Mouse (Mus musculus) adrenal gland, adult 2 months (tissue): ENCODE data around the gene Gm15448. TPM values are rescaled to one million over a fixed set of nuclear protein-coding genes. Genes with fewer than 3 reads are reported as not detected.
"Not testable (repeated sequence)": the region's sequence is repeated elsewhere in the genome, so short reads cannot be mapped to it uniquely, and the experiment has no call there.

Experiments
- DNase-seq: peaks from one replicate; pipeline ENCODE4 v3.0.0; 2021
- long read RNA-seq: library from polyadenylated mRNA; stranded (forward); transcript quantifications from one replicate; pipeline ENCODE4 v2.0.0, GENCODE M21; 2021
- polyA plus RNA-seq: library from polyadenylated mRNA; depleted of rRNA; stranded (reverse); fragments of >200 nt; gene quantifications from 2 replicates; pipeline ENCODE4 v1.2.3, GENCODE M21; 2012; rRNA removed
- total RNA-seq, 2 experiments: library from RNA; stranded (reverse); gene quantifications; 2 replicates each; pipeline ENCODE4 v1.2.3; 2021

Gm15448 gene
- under 1 TPM; 0.40 to 0.41 TPM for total RNA-seq
- 0.19 TPM in 1 of 2 replicates, not detected in the other for polyA plus RNA-seq
- long read RNA-seq, result 0 reads

GRCm38 (mm10) chr7:3825599-3825998 is at the start of gene Gm15448:
Gm15448 (minus strand) TSS chr7:3825687.
- DNase-seq, result not testable (repeated sequence)

GRCm38 (mm10) chr7:3875032-3875431 is 49.5 kb upstream of the Gm15448 start:
- not testable (repeated sequence) for DNase-seq

GRCm38 (mm10) chr7:3844951-3845350 is 19.5 kb upstream of the Gm15448 start, which contains the start of gene Pira2:
Pira2 (minus strand) TSS chr7:3845051.
- not testable (repeated sequence) for DNase-seq

- DNase-seq, result not testable (repeated sequence)
Measured at GRCm38 (mm10) chr7:3837854-3838253, 12.4 kb upstream of the Gm15448 start.

- DNase-seq, result not testable (repeated sequence)
Measured at GRCm38 (mm10) chr7:3830633-3831032, 5.1 kb upstream of the Gm15448 start.

GRCm38 (mm10) chr7:3811912-3812311 is 13.6 kb downstream of the Gm15448 start:
- DNase-seq, result not testable (repeated sequence)

- DNase-seq, result not testable (repeated sequence)
Measured at GRCm38 (mm10) chr7:3802935-3803334, 22.6 kb downstream of the Gm15448 start.

GRCm38 (mm10) chr7:3799940-3800339 is 25.5 kb downstream of the Gm15448 start:
- DNase-seq, result not testable (repeated sequence)

- DNase-seq, result not testable (repeated sequence)
Measured at GRCm38 (mm10) chr7:3796286-3796685, 29.2 kb downstream of the Gm15448 start.

Other genes with a start within 250 kb of the Gm15448 start
- not detected for gene Oscar, start 209.5 kb downstream of the Gm15448 start, total RNA-seq
- gene Oscar, start 209.5 kb downstream of the Gm15448 start, polyA plus RNA-seq, result 0.38 and 1.0 TPM in 2 replicates
- 100 to 1,000 TPM; 829 to 842 TPM for gene Ndufa3, start 208.3 kb downstream of the Gm15448 start, total RNA-seq
- gene Ndufa3, start 208.3 kb downstream of the Gm15448 start, polyA plus RNA-seq, result 217 and 245 TPM in 2 replicates
- 10 to 100 TPM; 24.1 to 26.2 TPM for gene Tfpt, start 195.8 kb downstream of the Gm15448 start, total RNA-seq
- 3.4 and 4.0 TPM in 2 replicates for gene Tfpt, start 195.8 kb downstream of the Gm15448 start, polyA plus RNA-seq
- gene Prpf31, start 195.7 kb downstream of the Gm15448 start, total RNA-seq, result 10 to 100 TPM; 36.8 to 53.1 TPM
- 20.5 and 33.7 TPM in 2 replicates for gene Prpf31, start 195.7 kb downstream of the Gm15448 start, polyA plus RNA-seq
- gene Cnot3, start 180.4 kb downstream of the Gm15448 start, total RNA-seq, result 10 to 100 TPM; 52.6 to 61.5 TPM
- 83.3 and 103 TPM in 2 replicates for gene Cnot3, start 180.4 kb downstream of the Gm15448 start, polyA plus RNA-seq
- gene Leng1, start 159.8 kb downstream of the Gm15448 start, total RNA-seq, result 10 to 100 TPM; 13.2 to 14.4 TPM
- 2.9 and 3.1 TPM in 2 replicates for gene Leng1, start 159.8 kb downstream of the Gm15448 start, polyA plus RNA-seq
- 10 to 100 TPM in 1 of 2 experiments, 1 to 10 TPM in 1; 9.3 to 12.5 TPM for gene Tmc4, start 148.1 kb downstream of the Gm15448 start, total RNA-seq
- gene Tmc4, start 148.1 kb downstream of the Gm15448 start, polyA plus RNA-seq, result 14.9 and 18.2 TPM in 2 replicates
- gene Tsen34, start 132.8 kb downstream of the Gm15448 start, total RNA-seq, result 100 to 1,000 TPM in 1 of 2 experiments, 10 to 100 TPM in 1; 80.4 to 106 TPM
- 240 and 250 TPM in 2 replicates for gene Tsen34, start 132.8 kb downstream of the Gm15448 start, polyA plus RNA-seq
- gene Mboat7, start 132.2 kb downstream of the Gm15448 start, total RNA-seq, result 10 to 100 TPM; 65.4 to 74.4 TPM
- gene Mboat7, start 132.2 kb downstream of the Gm15448 start, polyA plus RNA-seq, result 102 and 133 TPM in 2 replicates
- 100 to 1,000 TPM; 768 to 988 TPM for gene Rps9, start 121.7 kb downstream of the Gm15448 start, total RNA-seq
- gene Rps9, start 121.7 kb downstream of the Gm15448 start, polyA plus RNA-seq, result 285 and 318 TPM in 2 replicates
- gene Pirb, start 105.3 kb downstream of the Gm15448 start, total RNA-seq, result 1 to 10 TPM; 2.4 to 3.2 TPM
- 5.6 and 7.3 TPM in 2 replicates for gene Pirb, start 105.3 kb downstream of the Gm15448 start, polyA plus RNA-seq
- under 1 TPM; 0.17 to 0.55 TPM for gene Pira2, start 19.4 kb upstream of the Gm15448 start, total RNA-seq
- gene Pira2, start 19.4 kb upstream of the Gm15448 start, polyA plus RNA-seq, result 0.30 and 0.44 TPM in 2 replicates
- under 1 TPM; 0.28 to 0.49 TPM for gene Gm14548, start 72.4 kb upstream of the Gm15448 start, total RNA-seq
- gene Gm14548, start 72.4 kb upstream of the Gm15448 start, polyA plus RNA-seq, result 0.36 and 0.74 TPM in 2 replicates
- under 1 TPM; 0.38 to 0.49 TPM for gene Lilra6, start 89.8 kb upstream of the Gm15448 start, total RNA-seq
- 0.24 and 0.33 TPM in 2 replicates for gene Lilra6, start 89.8 kb upstream of the Gm15448 start, polyA plus RNA-seq
- gene Lair1, start 237.5 kb upstream of the Gm15448 start, total RNA-seq, result 1 to 10 TPM; 2.1 to 4.6 TPM
- gene Lair1, start 237.5 kb upstream of the Gm15448 start, polyA plus RNA-seq, result 3.0 and 3.8 TPM in 2 replicates